Mouse (Mus musculus) cerebellum, postnatal 36 days (tissue): ENCODE results near the gene Olfm1.

Experiments
- DNase-seq, 2 experiments: peaks; one replicate each; pipeline ENCODE4 v3.0.0; 2021 to 2022; ENCODE audit warnings: mixed read lengths in 2 of 2

Gene Olfm1

GRCm38 (mm10) chr2:28192821-28193689 is at the start of gene Olfm1:
Gene Olfm1, plus strand, starts transcription at chr2:28192992.
- peak; percentile 82 to 83 for DNase-seq

GRCm38 (mm10) chr2:28143417-28144045 is 49.3 kb upstream of the Olfm1 start:
- DNase-seq: no peak

GRCm38 (mm10) chr2:28145702-28146101 is 47.1 kb upstream of the Olfm1 start:
- no peak for DNase-seq

- no peak for DNase-seq
Measured at GRCm38 (mm10) chr2:28146152-28146551, 46.6 kb upstream of the Olfm1 start.

GRCm38 (mm10) chr2:28146685-28147084 is 46.1 kb upstream of the Olfm1 start:
- DNase-seq: no peak

GRCm38 (mm10) chr2:28147248-28147794 is 45.5 kb upstream of the Olfm1 start:
- no peak for DNase-seq

GRCm38 (mm10) chr2:28149688-28150087 is 43.1 kb upstream of the Olfm1 start:
- no peak for DNase-seq

GRCm38 (mm10) chr2:28160568-28160967 is 32.2 kb upstream of the Olfm1 start:
- no peak for DNase-seq

GRCm38 (mm10) chr2:28165570-28165969 is 27.2 kb upstream of the Olfm1 start:
- no peak for DNase-seq

- no peak for DNase-seq
Measured at GRCm38 (mm10) chr2:28169336-28169735, 23.5 kb upstream of the Olfm1 start.

- no peak for DNase-seq
Measured at GRCm38 (mm10) chr2:28171962-28172361, 20.8 kb upstream of the Olfm1 start.

- DNase-seq: peak; percentile 15 to 34
Measured at GRCm38 (mm10) chr2:28173225-28174141, 19.3 kb upstream of the Olfm1 start.

GRCm38 (mm10) chr2:28174441-28174840 is 18.4 kb upstream of the Olfm1 start:
- DNase-seq: no peak

- DNase-seq: no peak
Measured at GRCm38 (mm10) chr2:28178600-28178999, 14.2 kb upstream of the Olfm1 start.

- DNase-seq: no peak
Measured at GRCm38 (mm10) chr2:28180053-28180452, 12.7 kb upstream of the Olfm1 start.

GRCm38 (mm10) chr2:28188398-28188944 is 4.3 kb upstream of the Olfm1 start:
- no peak for DNase-seq

GRCm38 (mm10) chr2:28193690-28194087 is 897 bp downstream of the Olfm1 start:
- DNase-seq: peak; percentile 59 to 65

GRCm38 (mm10) chr2:28194962-28195617 is 2.3 kb downstream of the Olfm1 start:
- DNase-seq: no peak

- no peak for DNase-seq
Measured at GRCm38 (mm10) chr2:28195726-28196125, 2.9 kb downstream of the Olfm1 start.

GRCm38 (mm10) chr2:28201441-28201841 is 8.6 kb downstream of the Olfm1 start:
- peak in 1 of 2 experiments; percentile 38 for DNase-seq

- DNase-seq: peak; percentile 96 to 100
Measured at GRCm38 (mm10) chr2:28204167-28204566, 11.4 kb downstream of the Olfm1 start.
